Comparison of ENCODE assay signal across 33 mouse cellular contexts in genomic region chr5:106946342-106946741, GRCm38 (mm10). TPM values are rescaled to one million over a fixed set of nuclear protein-coding genes. Genes with fewer than 3 reads are reported as not detected.
"Had no signal": no experiment of that assay in that cellular context is flagged by ENCODE, and none has a peak within 500 bp of the region (broad histone marks: within the 10 kb centered on the region; RNA-seq: fewer than 3 reads in every experiment).

No protein-coding gene starts in this region.

- DNase-seq: left cerebral cortex, postnatal 4 days; liver; liver, embryonic 13.5 days; liver, postnatal 0 days; lung, adult 18-20 months; lung, adult 2 months; lung, embryonic 14.5 days; lung, postnatal 10 days; lung, postnatal 14 days; lung, postnatal 36 days; lung, postnatal 4 days; midbrain, embryonic 14.5 days had no signal

- H3K4me3 ChIP-seq: left cerebral cortex, adult 2 months; limb, embryonic 12.5 days; limb, embryonic 13.5 days; limb, embryonic 15.5 days; liver, embryonic 12.5 days; liver, embryonic 13.5 days; liver, embryonic 15.5 days; lung, embryonic 15.5 days; megakaryocyte, embryonic 14.5 days; midbrain, embryonic 10.5 days; midbrain, embryonic 12.5 days; midbrain, embryonic 13.5 days; midbrain, embryonic 15.5 days; myocyte; neural tube, embryonic 12.5 days had no signal

- ATAC-seq: liver, embryonic 12.5 days; liver, postnatal 0 days; lung, postnatal 0 days; midbrain, embryonic 13.5 days; midbrain, embryonic 15.5 days; midbrain, embryonic 16.5 days had no signal

- H3K27ac ChIP-seq: left cerebral cortex, adult 2 months; limb, embryonic 12.5 days; limb, embryonic 13.5 days; limb, embryonic 15.5 days; liver, embryonic 12.5 days; liver, embryonic 13.5 days; liver, embryonic 14.5 days; liver, embryonic 15.5 days; lung, embryonic 15.5 days; macrophage; midbrain, embryonic 10.5 days; midbrain, embryonic 12.5 days; midbrain, embryonic 13.5 days; midbrain, embryonic 15.5 days; neural tube, embryonic 12.5 days had no signal

- H3K27me3 ChIP-seq: limb, embryonic 12.5 days; limb, embryonic 13.5 days; limb, embryonic 15.5 days; liver, embryonic 12.5 days; liver, embryonic 13.5 days; liver, embryonic 15.5 days; lung, embryonic 15.5 days; midbrain, embryonic 12.5 days; midbrain, embryonic 13.5 days; midbrain, embryonic 15.5 days; neural tube, embryonic 12.5 days had no signal

- H3K9ac ChIP-seq: limb, embryonic 12.5 days; limb, embryonic 13.5 days; limb, embryonic 15.5 days; liver, embryonic 12.5 days; liver, embryonic 13.5 days; liver, embryonic 14.5 days; liver, embryonic 15.5 days; liver, postnatal 0 days; lung, embryonic 14.5 days; lung, embryonic 15.5 days; midbrain, embryonic 12.5 days; midbrain, embryonic 13.5 days; midbrain, embryonic 15.5 days; neural tube, embryonic 12.5 days had no signal

- H3K4me2 ChIP-seq: limb, embryonic 12.5 days; limb, embryonic 13.5 days; limb, embryonic 15.5 days; liver, embryonic 11.5 days; liver, embryonic 12.5 days; liver, embryonic 13.5 days; liver, embryonic 15.5 days; lung, embryonic 14.5 days; lung, embryonic 15.5 days; midbrain, embryonic 11.5 days; midbrain, embryonic 12.5 days; midbrain, embryonic 13.5 days; midbrain, embryonic 15.5 days; neural tube, embryonic 12.5 days had no signal

- H3K9me3 ChIP-seq: limb, embryonic 12.5 days; limb, embryonic 13.5 days; limb, embryonic 15.5 days; liver, embryonic 12.5 days; liver, embryonic 13.5 days; liver, embryonic 15.5 days; lung, embryonic 15.5 days; midbrain, embryonic 10.5 days; midbrain, embryonic 12.5 days; midbrain, embryonic 13.5 days; midbrain, embryonic 15.5 days; neural tube, embryonic 12.5 days had no signal

- H3K36me3 ChIP-seq: limb, embryonic 12.5 days; limb, embryonic 13.5 days; limb, embryonic 15.5 days; liver, embryonic 12.5 days; liver, embryonic 13.5 days; liver, embryonic 15.5 days; lung, embryonic 15.5 days; midbrain, embryonic 10.5 days; midbrain, embryonic 12.5 days; midbrain, embryonic 13.5 days; midbrain, embryonic 15.5 days; neural tube, embryonic 12.5 days had no signal

- H3K4me1 ChIP-seq: limb, embryonic 12.5 days; limb, embryonic 13.5 days; limb, embryonic 15.5 days; liver, embryonic 12.5 days; liver, embryonic 13.5 days; liver, embryonic 15.5 days; lung, embryonic 15.5 days; midbrain, embryonic 12.5 days; midbrain, embryonic 13.5 days; midbrain, embryonic 15.5 days; neural tube, embryonic 12.5 days had no signal

RNA-seq across cellular contexts. Expression of gene Hfm1, which starts 20.2 kb away (rescaled TPM):
- polyA plus RNA-seq: liver, adult 2 months; liver, embryonic 15.5 days; liver, postnatal 0 days; lung, adult 2 months; macrophage; myocyte had no signal
